Mouse (Mus musculus): ENCODE measurements around the gene Nim1k. TPM values are rescaled to one million over a fixed set of nuclear protein-coding genes. Genes with fewer than 3 reads are reported as not detected.

Gene Nim1k
- total RNA-seq, 2 experiments from 2014 or later, result 13.1 to 14.0 TPM

- DNase-seq (ENCODE audit: low spot score in 2 of 2), result peak in 1 of 2 experiments; percentile 17
- Histone ChIP-seq H3K27ac (peak overlapping the region; percentile 99), H3K4me3 (peak overlapping the region; percentile 69)
- TF ChIP-seq CTCF (conservative IDR thresholded peaks at IDR 0.05), result no peak
These were observed 1.1 kb downstream of the Nim1k start for GRCm38 (mm10) chr13:119754635-119755020.

DNA sequence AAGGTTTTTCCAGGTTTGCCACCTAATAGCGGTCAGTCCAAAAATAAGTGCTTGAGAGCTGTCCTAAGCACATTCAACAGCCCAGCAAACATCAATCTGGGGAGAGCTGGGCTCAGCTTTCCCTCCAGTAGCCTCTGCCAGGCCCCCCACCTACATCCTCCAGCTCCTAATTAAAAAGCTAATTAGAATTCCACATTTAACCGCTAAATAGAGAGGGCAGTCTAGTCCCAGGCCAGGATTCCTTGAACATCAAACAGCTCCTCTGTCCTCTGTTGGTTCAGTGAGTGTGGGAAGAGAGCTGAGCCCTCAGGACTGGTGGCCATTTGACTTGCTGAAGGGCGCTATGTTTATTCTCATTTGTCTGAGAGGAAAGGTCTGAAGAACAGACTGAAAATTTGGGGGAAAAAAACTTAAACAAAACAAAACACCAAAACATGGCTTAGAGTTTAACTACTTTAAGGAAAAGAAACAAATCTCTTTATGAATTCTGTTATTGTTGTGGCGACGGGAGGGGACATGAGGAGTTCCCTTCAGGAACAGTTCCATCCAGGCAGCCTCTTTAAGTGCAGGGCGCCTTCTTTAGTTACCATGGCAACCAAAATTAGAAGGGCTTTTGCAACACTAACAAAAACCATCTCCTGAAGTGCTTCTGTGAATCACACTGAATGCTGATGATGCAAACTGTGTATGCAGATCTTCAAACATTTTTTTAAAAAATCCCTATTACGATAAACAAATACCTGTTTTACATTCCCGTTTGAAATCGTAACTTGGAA, 1.6 kb downstream of the Nim1k start:
- peak; percentile 33 to 69 for DNase-seq (ENCODE audit: low spot score in 2 of 2)
- peak overlapping the region; percentile 69 for H3K4me3 ChIP-seq
- no peak for TF ChIP-seq CTCF (conservative IDR thresholded peaks at IDR 0.05)
- peak overlapping the region; percentile 99 for H3K27ac ChIP-seq

GRCm38 (mm10) chr13:119746930-119747329, 8.8 kb downstream of the Nim1k start:
- H3K4me3 ChIP-seq, result no peak overlapping the region
- no peak for DNase-seq (ENCODE audit: low spot score in 2 of 2)

DNA sequence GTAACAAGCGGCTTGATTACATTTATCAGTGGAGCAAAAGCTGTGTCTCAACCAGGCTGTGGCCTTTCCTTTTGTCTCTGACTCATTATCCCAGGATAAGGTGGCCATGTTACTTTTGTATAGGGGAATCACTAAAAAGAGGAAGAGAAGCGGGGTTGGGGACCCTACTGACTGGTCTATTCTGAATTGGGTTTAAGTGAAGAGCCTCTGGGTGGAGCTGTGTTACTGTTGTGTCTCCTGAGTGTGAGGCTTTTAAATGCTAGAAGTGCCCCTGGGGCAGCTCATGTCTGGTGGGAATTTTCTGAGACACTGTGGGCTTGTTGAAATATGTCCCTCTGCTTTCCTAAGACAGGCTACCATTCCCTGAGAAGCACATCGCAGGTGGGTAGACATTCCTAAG, 12.2 kb downstream of the Nim1k start:
- TF ChIP-seq CTCF (conservative IDR thresholded peaks at IDR 0.05), result peak; percentile 57
- Histone ChIP-seq H3K27ac (peak overlapping the region; percentile 32; the same call in 1 of the 2 replicates), H3K4me3 (no peak overlapping the region)
- DNase-seq (ENCODE audit: low spot score in 2 of 2), result no peak

More at GRCm38 (mm10) chr13:119746930-119747329, 8.8 kb downstream of the Nim1k start:
- no peak overlapping the region for H3K27ac ChIP-seq
- TF ChIP-seq CTCF (conservative IDR thresholded peaks at IDR 0.05), result no peak

GRCm38 (mm10) chr13:119742711-119743415, 12.8 kb downstream of the Nim1k start:
- H3K4me3 ChIP-seq, result no peak overlapping the region
- no peak for TF ChIP-seq CTCF (conservative IDR thresholded peaks at IDR 0.05)
- DNase-seq (ENCODE audit: low spot score in 2 of 2), result no peak
- H3K27ac ChIP-seq, result peak overlapping the region; percentile 61; the same call in 1 of the 2 replicates

DNA sequence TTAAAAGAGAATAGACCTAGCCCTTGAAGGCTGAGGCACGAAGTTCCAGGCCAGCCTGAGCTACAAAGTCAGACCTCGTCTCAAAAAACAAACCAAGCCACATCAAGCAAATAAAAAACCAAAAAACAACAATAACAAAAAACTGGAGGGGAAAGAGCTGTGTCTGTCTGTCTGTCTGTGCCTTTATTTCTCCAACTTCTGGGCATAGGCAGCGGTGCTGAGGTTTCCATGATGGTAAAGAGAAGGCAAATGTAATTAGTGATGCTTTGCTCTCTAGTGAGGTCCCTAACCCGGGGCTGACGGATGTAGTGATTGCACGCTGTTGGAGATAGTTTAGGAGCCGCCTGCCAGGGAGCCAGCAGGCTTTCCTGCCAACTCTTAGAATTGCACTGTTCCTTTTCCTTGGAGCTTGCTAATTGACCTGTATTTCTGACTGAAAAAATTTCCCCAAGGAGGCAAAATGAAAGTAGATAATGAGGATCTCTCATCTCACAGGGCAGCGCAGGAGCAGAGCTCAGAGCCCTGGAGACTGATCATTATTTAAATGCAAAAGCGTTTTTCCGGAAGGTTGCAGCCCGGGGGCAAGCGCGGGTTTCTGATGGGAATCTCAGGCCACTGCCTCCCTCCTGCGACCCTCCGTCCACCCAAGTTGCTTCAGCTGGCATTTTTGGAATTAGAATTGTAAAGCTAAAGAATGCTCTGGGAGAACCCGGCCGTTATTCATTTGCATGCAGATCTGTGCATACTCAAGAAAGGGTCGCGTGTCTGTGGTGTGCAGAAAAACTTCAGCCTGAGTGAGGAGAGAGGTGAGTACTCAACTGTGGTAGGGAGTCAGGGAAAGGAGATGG, 14.1 kb downstream of the Nim1k start:
- Histone ChIP-seq H3K27ac (peak overlapping the region; percentile 61), H3K4me3 (peak overlapping the region; percentile 37)
- no peak for TF ChIP-seq CTCF (conservative IDR thresholded peaks at IDR 0.05)
- DNase-seq (ENCODE audit: low spot score in 2 of 2), result no peak

- Histone ChIP-seq H3K27ac (0 out of 2 replicates have a peak overlapping the region, but pooled peaks have one; percentile 4), H3K4me3 (no peak overlapping the region)
- DNase-seq (ENCODE audit: low spot score in 2 of 2), result no peak
- TF ChIP-seq CTCF (conservative IDR thresholded peaks at IDR 0.05), result no peak
These were observed 24.2 kb downstream of the Nim1k start for GRCm38 (mm10) chr13:119731448-119731847.

- no peak for TF ChIP-seq CTCF (conservative IDR thresholded peaks at IDR 0.05)
- Histone ChIP-seq H3K4me3 (no peak overlapping the region), H3K27ac (no peak overlapping the region)
- no peak for DNase-seq (ENCODE audit: low spot score in 2 of 2)
These were observed 26.3 kb downstream of the Nim1k start for GRCm38 (mm10) chr13:119729406-119729805.

DNA sequence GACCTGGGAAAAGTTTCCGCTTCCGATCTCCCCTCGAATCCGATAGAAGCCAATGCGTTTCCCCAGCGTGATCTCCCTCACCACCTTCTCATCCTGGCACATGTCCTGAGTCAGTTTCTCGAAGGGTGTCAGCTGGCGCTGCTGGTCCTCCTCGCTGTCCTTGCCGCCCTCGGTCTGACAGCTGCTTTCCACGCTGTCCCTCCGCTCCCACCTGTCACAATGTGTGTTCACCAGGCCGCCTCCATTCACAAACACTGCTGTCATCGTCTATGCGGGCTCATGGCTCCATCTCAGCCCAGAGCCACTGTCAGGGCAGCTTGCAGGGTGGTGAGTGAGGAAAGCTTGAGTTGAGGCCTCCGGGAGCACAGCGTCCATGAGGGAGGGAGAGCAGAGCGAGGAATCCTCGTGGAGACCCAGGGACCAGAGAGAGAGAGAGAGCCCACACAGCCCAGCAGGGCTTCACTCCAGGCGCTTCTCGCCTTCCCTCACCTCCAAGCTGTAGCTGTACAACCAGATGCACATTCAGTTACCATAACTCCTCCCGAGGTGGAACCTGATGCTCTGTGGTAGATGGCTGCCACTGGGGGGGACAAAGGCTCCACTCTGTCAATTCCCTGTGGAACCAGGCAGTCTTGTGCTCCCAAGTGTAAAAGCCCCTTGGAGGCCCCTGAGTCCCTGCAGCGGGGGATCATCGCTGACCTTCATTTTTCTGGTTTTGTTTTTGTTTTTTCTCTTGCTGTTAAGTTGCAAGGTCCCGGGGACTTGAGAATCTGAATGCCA, 27.9 kb downstream of the Nim1k start:
- peak overlapping the region; percentile 23; the same call in 1 of the 2 replicates for H3K27ac ChIP-seq
- no peak for TF ChIP-seq CTCF (conservative IDR thresholded peaks at IDR 0.05)
- no peak overlapping the region for H3K4me3 ChIP-seq
- DNase-seq (ENCODE audit: low spot score in 2 of 2), result peak in 1 of 2 experiments; percentile 15

DNA sequence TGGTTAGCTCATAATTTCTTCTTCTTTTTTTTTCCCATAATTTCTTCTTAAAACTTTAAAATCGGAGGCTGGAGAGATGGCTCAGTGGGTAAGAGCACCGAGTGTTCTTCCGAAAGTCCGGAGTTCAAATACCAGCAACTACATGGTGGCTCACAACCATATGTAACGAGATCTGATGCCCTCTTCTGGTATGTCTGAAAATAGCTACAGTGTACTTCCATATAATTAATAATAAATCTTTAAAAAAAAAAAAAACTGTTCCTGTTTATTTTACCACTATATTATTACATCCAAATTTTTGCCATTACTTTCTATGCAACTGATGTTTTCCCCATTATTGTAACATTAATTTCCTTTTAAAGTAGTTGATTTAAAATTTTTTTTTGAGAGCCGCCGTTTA, 31.1 kb downstream of the Nim1k start:
- peak; percentile 68 for TF ChIP-seq CTCF (conservative IDR thresholded peaks at IDR 0.05)
- no peak for DNase-seq (ENCODE audit: low spot score in 2 of 2)
- Histone ChIP-seq H3K4me3 (no peak overlapping the region), H3K27ac (no peak overlapping the region)

GRCm38 (mm10) chr13:119723368-119723767, 32.3 kb downstream of the Nim1k start:
- no peak for TF ChIP-seq CTCF (conservative IDR thresholded peaks at IDR 0.05)
- Histone ChIP-seq H3K4me3 (no peak overlapping the region), H3K27ac (no peak overlapping the region)
- no peak for DNase-seq (ENCODE audit: low spot score in 2 of 2)

- Histone ChIP-seq H3K4me3 (no peak overlapping the region), H3K27ac (no peak overlapping the region)
- no peak for TF ChIP-seq CTCF (conservative IDR thresholded peaks at IDR 0.05)
- DNase-seq (ENCODE audit: low spot score in 2 of 2), result no peak
These were observed 33.2 kb downstream of the Nim1k start for GRCm38 (mm10) chr13:119722447-119722846.
